Mouse (Mus musculus) T-helper 1 cell (primary cell): ENCODE measurements at regions not wholly inside any gene's neighbourhood (a gene's known extent, or its start where the extent isn't known, plus 50 kb on each side); places are given as distances from the start of the nearest gene placed in this dataset.

ENCODE experiments used
- in situ Hi-C: fragments of 300-600 bp; cut with MboI, MseI; formaldehyde crosslinking; loops from one replicate; pipeline ENCODE4 v1.15.1; 2025; ENCODE audit warnings: high pct_unique_total_duplicates

- in situ Hi-C loops: loop anchor here (10.0 kb wide), 1 partner anchor 1570 kb away; no protein-coding TSS in a partner anchor
Measured at GRCm38 (mm10) chrX:63194699-63195098, 726.9 kb downstream of the 4931400O07Rik start.
